Mouse (Mus musculus) megakaryocyte, embryonic 14.5 days (primary cell): ENCODE results near the gene Esr1.

ENCODE experiments used
- FLI1 ChIP-seq: IDR thresholded peaks from 2 replicates; pipeline ENCODE4 v1.6.1; 2012; ENCODE audit warnings: low read length, inconsistent platforms, mixed read lengths
- GATA1 ChIP-seq: IDR thresholded peaks from 3 replicates; pipeline ENCODE4 v1.6.1; 2012; ENCODE audit warnings: mixed read lengths, low read length, inconsistent platforms, borderline replicate concordance

DNA sequence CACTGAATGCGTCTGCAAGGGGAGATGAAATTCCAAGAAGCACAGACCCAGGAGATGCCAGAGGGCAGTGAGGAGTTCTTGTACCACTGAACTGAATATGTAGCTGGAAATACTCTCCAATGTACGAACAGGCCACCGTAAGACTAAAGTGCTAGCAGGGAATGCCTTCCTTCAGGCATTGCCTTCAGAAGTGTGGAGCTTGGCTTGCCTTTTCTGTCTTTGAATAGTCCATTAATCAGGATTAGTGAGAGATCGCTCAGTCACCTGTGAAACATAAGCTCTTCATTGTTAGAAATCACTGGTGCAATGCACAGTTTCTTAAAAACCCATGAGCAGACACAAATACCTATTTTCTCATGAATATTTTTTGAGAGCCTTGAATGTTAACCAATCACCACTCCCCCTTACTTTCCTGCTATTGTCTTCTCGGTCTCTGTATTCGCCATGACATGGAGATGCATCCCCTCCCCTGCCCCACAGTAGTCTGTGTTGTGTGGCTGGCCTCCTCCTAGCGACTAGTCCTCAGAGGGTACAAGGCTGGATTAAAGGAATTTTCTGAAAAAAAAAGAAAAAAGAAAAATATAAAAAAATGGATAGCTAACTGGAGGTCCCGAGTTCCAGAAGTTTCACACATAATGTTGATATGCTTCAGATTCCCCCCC lies 263.8 kb downstream of the Esr1 start:
- TF ChIP-seq GATA1 (no peak), FLI1 (no peak)
